Mouse (Mus musculus) lung, adult 2 months (tissue): ENCODE results near the gene Smurf1.

Experiments used
- CTCF ChIP-seq: fragments of 200-500 bp; IDR thresholded peaks from 2 replicates; pipeline ENCODE4 v1.5.1; 2011; ENCODE audit warnings: mild to moderate bottlenecking, low read length, control low read depth; ENCODE audit not compliant: insufficient read depth
- POLR2A ChIP-seq: fragments of 200-500 bp; IDR thresholded peaks from 2 replicates; pipeline ENCODE4 v1.6.1; 2011; ENCODE audit warnings: low read depth, mild to moderate bottlenecking, control low read depth, low read length, borderline replicate concordance; ENCODE audit errors: extremely low read depth

GRCm38 (mm10) chr5:144845352-144845751 is 120.3 kb downstream of the Smurf1 start:
- TF ChIP-seq CTCF (no peak), POLR2A (no peak)
